Mouse (Mus musculus): ENCODE measurements around the gene Twist2. TPM values are rescaled to one million over a fixed set of nuclear protein-coding genes. Genes with fewer than 3 reads are reported as not detected.

Twist2 gene
- total RNA-seq, 2 experiments from 2014 or later, result 1.0 to 1.7 TPM

- peak; percentile 28 to 48 for DNase-seq
These were observed 73.4 kb downstream of the Twist2 start for GRCm38 (mm10) chr1:91874633-91875032.

GRCm38 (mm10) chr1:91875042-91875720 is 73.9 kb downstream of the Twist2 start:
- DNase-seq, result no peak

GRCm38 (mm10) chr1:91878696-91879095 is 77.4 kb downstream of the Twist2 start:
- DNase-seq, result no peak

- peak in 1 of 2 experiments; percentile 12 for DNase-seq
These were observed 78.9 kb downstream of the Twist2 start for GRCm38 (mm10) chr1:91880156-91880555.

- no peak for DNase-seq
These were observed 79.6 kb downstream of the Twist2 start for GRCm38 (mm10) chr1:91880899-91881298.

GRCm38 (mm10) chr1:91883115-91883514 is 81.9 kb downstream of the Twist2 start:
- DNase-seq, result no peak

- DNase-seq, result no peak
These were observed 92.3 kb downstream of the Twist2 start for GRCm38 (mm10) chr1:91893598-91893997.

- DNase-seq, result no peak
These were observed 93.0 kb downstream of the Twist2 start for GRCm38 (mm10) chr1:91894286-91894685.

- DNase-seq, result no peak
These were observed 95.8 kb downstream of the Twist2 start for GRCm38 (mm10) chr1:91897078-91897477.

Measured in layer of hippocampus, postnatal 36 days (tissue).